Mouse (Mus musculus) cortical plate, adult 2 months (tissue): ENCODE data around the gene Chmp5.

Experiments used
- CTCF ChIP-seq: fragments of 200-500 bp; IDR thresholded peaks from 2 replicates; pipeline ENCODE4 v1.5.1; 2011; ENCODE audit warnings: mild to moderate bottlenecking, control low read depth, low read length; ENCODE audit not compliant: insufficient read depth; ENCODE audit errors: extremely low read depth
- POLR2A ChIP-seq: fragments of 200-500 bp; IDR thresholded peaks from 2 replicates; pipeline ENCODE4 v1.6.1; 2011; ENCODE audit warnings: mild to moderate bottlenecking, low read length, control low read depth; ENCODE audit not compliant: insufficient read depth; ENCODE audit errors: extremely low read depth

- TF ChIP-seq CTCF = no peak
- no peak for TF ChIP-seq POLR2A
Measured at GRCm38 (mm10) chr4:40989633-40990032, 41.4 kb downstream of the Chmp5 start.
